Mouse (Mus musculus): ENCODE measurements around the gene Pip5k1b. TPM values are rescaled to one million over a fixed set of nuclear protein-coding genes. Genes with fewer than 3 reads are reported as not detected.

Gene Pip5k1b
- polyA plus RNA-seq, 1 experiment from 2014 or later, result 10.9 TPM

- Histone ChIP-seq H3K4me2 (ENCODE audit: low read length) (no peak overlapping the region), H3K36me3 (ENCODE audit: control insufficient read depth, insufficient read depth, low read length) (no peaks in the 10 kb centered on the region), H3K9ac (ENCODE audit: low read length) (no peak overlapping the region), H3K27me3 (ENCODE audit: control insufficient read depth, insufficient read depth, low read length) (no peaks in the 10 kb centered on the region), H3K4me1 (ENCODE audit: control insufficient read depth in 2 of 2, insufficient read depth in 2 of 2, low read length in 2 of 2) (peaks cover 6% of the 10 kb centered on the region in 2 experiments; a peak in 3 of 4 replicates), H3K4me3 (ENCODE audit: control insufficient read depth in 1 of 2, insufficient read depth in 1 of 2, low read depth in 1 of 2, low read length in 2 of 2) (no peak overlapping the region), H3K9me3 (ENCODE audit: control insufficient read depth, low read length) (no peaks in the 10 kb centered on the region), H3K27ac (replicated peaks in 1 of 2; ENCODE audit: control insufficient read depth in 1 of 2, insufficient read depth in 1 of 2, low read depth in 2 of 2, low read length in 2 of 2) (no peak overlapping the region)
- no peak for ATAC-seq (ENCODE audit: insufficient number of reproducible peaks, insufficient read depth, low FRiP score, low read depth)
- WGBS, result 58% methylated on average over 1 of the region's 1 CpGs
Observed at GRCm38 (mm10) chr19:24326969-24327368, 228.7 kb downstream of the Pip5k1b start.

- Histone ChIP-seq H3K4me2 (ENCODE audit: low read length) (no peak overlapping the region), H3K9me3 (ENCODE audit: control insufficient read depth, low read length) (no peaks in the 10 kb centered on the region), H3K27ac (replicated peaks in 1 of 2; ENCODE audit: control insufficient read depth in 1 of 2, insufficient read depth in 1 of 2, low read depth in 2 of 2, low read length in 2 of 2) (no peak overlapping the region), H3K9ac (ENCODE audit: low read length) (no peak overlapping the region), H3K4me3 (ENCODE audit: control insufficient read depth in 1 of 2, insufficient read depth in 1 of 2, low read depth in 1 of 2, low read length in 2 of 2) (no peak overlapping the region), H3K27me3 (ENCODE audit: control insufficient read depth, insufficient read depth, low read length) (no peaks in the 10 kb centered on the region), H3K36me3 (ENCODE audit: control insufficient read depth, insufficient read depth, low read length) (no peaks in the 10 kb centered on the region), H3K4me1 (ENCODE audit: control insufficient read depth in 2 of 2, insufficient read depth in 2 of 2, low read length in 2 of 2) (peaks cover 12% of the 10 kb centered on the region in 2 experiments; a peak in 3 of 4 replicates)
- WGBS, result 72% methylated on average over 6 of the region's 6 CpGs
- ATAC-seq (ENCODE audit: insufficient number of reproducible peaks, insufficient read depth, low FRiP score, low read depth), result no peak
Observed at GRCm38 (mm10) chr19:24325692-24326091, 230.0 kb downstream of the Pip5k1b start.

GRCm38 (mm10) chr19:24323841-24324613, 231.6 kb downstream of the Pip5k1b start:
- no peak overlapping the region; a peak in 1 of 4 replicates for H3K27ac ChIP-seq (replicated peaks in 1 of 2; ENCODE audit: control insufficient read depth in 1 of 2, insufficient read depth in 1 of 2, low read depth in 2 of 2, low read length in 2 of 2)

GRCm38 (mm10) chr19:24321900-24322311, 233.8 kb downstream of the Pip5k1b start:
- no peak for ATAC-seq (ENCODE audit: insufficient number of reproducible peaks, insufficient read depth, low FRiP score, low read depth)

More at GRCm38 (mm10) chr19:24323841-24324613, 231.6 kb downstream of the Pip5k1b start:
- 59% methylated on average over 10 of the region's 10 CpGs for WGBS
- Histone ChIP-seq H3K4me1 (ENCODE audit: control insufficient read depth in 2 of 2, insufficient read depth in 2 of 2, low read length in 2 of 2) (peaks cover 12% of the 10 kb centered on the region in 2 experiments; a peak in 3 of 4 replicates), H3K9ac (ENCODE audit: low read length) (0 out of 2 replicates have a peak overlapping the region, but pooled peaks have one; percentile 3), H3K4me2 (ENCODE audit: low read length) (no peak overlapping the region), H3K27me3 (ENCODE audit: control insufficient read depth, insufficient read depth, low read length) (no peaks in the 10 kb centered on the region), H3K4me3 (ENCODE audit: control insufficient read depth in 1 of 2, insufficient read depth in 1 of 2, low read depth in 1 of 2, low read length in 2 of 2) (no peak overlapping the region), H3K36me3 (ENCODE audit: control insufficient read depth, insufficient read depth, low read length) (no peaks in the 10 kb centered on the region), H3K9me3 (ENCODE audit: control insufficient read depth, low read length) (no peaks in the 10 kb centered on the region)
- ATAC-seq (ENCODE audit: insufficient number of reproducible peaks, insufficient read depth, low FRiP score, low read depth), result no peak

GRCm38 (mm10) chr19:24321211-24321899, 234.3 kb downstream of the Pip5k1b start:
- peaks cover 19 to 23% of the 10 kb centered on the region in 2 experiments for H3K4me1 ChIP-seq (ENCODE audit: control insufficient read depth in 2 of 2, insufficient read depth in 2 of 2, low read length in 2 of 2)
- H3K27ac ChIP-seq (replicated peaks in 1 of 2; ENCODE audit: control insufficient read depth in 1 of 2, insufficient read depth in 1 of 2, low read depth in 2 of 2, low read length in 2 of 2), result peak overlapping the region; percentile 55 to 65
- H3K4me2 ChIP-seq (ENCODE audit: low read length), result no peak overlapping the region
- H3K4me3 ChIP-seq (ENCODE audit: control insufficient read depth in 1 of 2, insufficient read depth in 1 of 2, low read depth in 1 of 2, low read length in 2 of 2), result no peak overlapping the region
- H3K36me3 ChIP-seq (ENCODE audit: control insufficient read depth, insufficient read depth, low read length), result no peaks in the 10 kb centered on the region
- H3K9ac ChIP-seq (ENCODE audit: low read length), result no peak overlapping the region
- WGBS, result 78% methylated on average over 6 of the region's 6 CpGs
- H3K27me3 ChIP-seq (ENCODE audit: control insufficient read depth, insufficient read depth, low read length), result no peaks in the 10 kb centered on the region
- H3K9me3 ChIP-seq (ENCODE audit: control insufficient read depth, low read length), result no peaks in the 10 kb centered on the region
- no peak for ATAC-seq (ENCODE audit: insufficient number of reproducible peaks, insufficient read depth, low FRiP score, low read depth)

More at GRCm38 (mm10) chr19:24321900-24322311, 233.8 kb downstream of the Pip5k1b start:
- Histone ChIP-seq H3K9ac (ENCODE audit: low read length) (no peak overlapping the region), H3K4me1 (ENCODE audit: control insufficient read depth in 2 of 2, insufficient read depth in 2 of 2, low read length in 2 of 2) (peaks cover 17 to 18% of the 10 kb centered on the region in 2 experiments; a peak in 3 of 4 replicates), H3K36me3 (ENCODE audit: control insufficient read depth, insufficient read depth, low read length) (no peaks in the 10 kb centered on the region), H3K27ac (replicated peaks in 1 of 2; ENCODE audit: control insufficient read depth in 1 of 2, insufficient read depth in 1 of 2, low read depth in 2 of 2, low read length in 2 of 2) (peak overlapping the region; percentile 55 to 65), H3K4me3 (ENCODE audit: control insufficient read depth in 1 of 2, insufficient read depth in 1 of 2, low read depth in 1 of 2, low read length in 2 of 2) (no peak overlapping the region), H3K27me3 (ENCODE audit: control insufficient read depth, insufficient read depth, low read length) (no peaks in the 10 kb centered on the region), H3K9me3 (ENCODE audit: control insufficient read depth, low read length) (no peaks in the 10 kb centered on the region), H3K4me2 (ENCODE audit: low read length) (no peak overlapping the region)
- WGBS, result 59% methylated on average over 8 of the region's 8 CpGs

- H3K4me1 ChIP-seq (ENCODE audit: control insufficient read depth in 2 of 2, insufficient read depth in 2 of 2, low read length in 2 of 2), result peaks cover 21 to 32% of the 10 kb centered on the region in 2 experiments
- H3K9ac ChIP-seq (ENCODE audit: low read length), result no peak overlapping the region
- 78% methylated on average over 10 of the region's 10 CpGs for WGBS
- ATAC-seq (ENCODE audit: insufficient number of reproducible peaks, insufficient read depth, low FRiP score, low read depth), result no peak
- H3K36me3 ChIP-seq (ENCODE audit: control insufficient read depth, insufficient read depth, low read length), result no peaks in the 10 kb centered on the region
- H3K27ac ChIP-seq (replicated peaks in 1 of 2; ENCODE audit: control insufficient read depth in 1 of 2, insufficient read depth in 1 of 2, low read depth in 2 of 2, low read length in 2 of 2), result no peak overlapping the region
- H3K27me3 ChIP-seq (ENCODE audit: control insufficient read depth, insufficient read depth, low read length), result no peaks in the 10 kb centered on the region
- H3K4me3 ChIP-seq (ENCODE audit: control insufficient read depth in 1 of 2, insufficient read depth in 1 of 2, low read depth in 1 of 2, low read length in 2 of 2), result no peak overlapping the region
- H3K9me3 ChIP-seq (ENCODE audit: control insufficient read depth, low read length), result no peaks in the 10 kb centered on the region
- H3K4me2 ChIP-seq (ENCODE audit: low read length), result no peak overlapping the region
Observed at GRCm38 (mm10) chr19:24318172-24318571, 237.5 kb downstream of the Pip5k1b start.

GRCm38 (mm10) chr19:24317731-24318130, 237.9 kb downstream of the Pip5k1b start:
- H3K9ac ChIP-seq (ENCODE audit: low read length), result no peak overlapping the region
- H3K4me3 ChIP-seq (ENCODE audit: control insufficient read depth in 1 of 2, insufficient read depth in 1 of 2, low read depth in 1 of 2, low read length in 2 of 2), result no peak overlapping the region
- H3K27ac ChIP-seq (replicated peaks in 1 of 2; ENCODE audit: control insufficient read depth in 1 of 2, insufficient read depth in 1 of 2, low read depth in 2 of 2, low read length in 2 of 2), result 0 out of 4 replicates have a peak overlapping the region, but pooled peaks of 1 of the 2 experiments have one; percentile 24
- H3K36me3 ChIP-seq (ENCODE audit: control insufficient read depth, insufficient read depth, low read length), result no peaks in the 10 kb centered on the region
- H3K27me3 ChIP-seq (ENCODE audit: control insufficient read depth, insufficient read depth, low read length), result no peaks in the 10 kb centered on the region
- no peaks in the 10 kb centered on the region for H3K9me3 ChIP-seq (ENCODE audit: control insufficient read depth, low read length)
- 90% methylated on average over 2 of the region's 2 CpGs for WGBS
- ATAC-seq (ENCODE audit: insufficient number of reproducible peaks, insufficient read depth, low FRiP score, low read depth), result no peak
- H3K4me2 ChIP-seq (ENCODE audit: low read length), result no peak overlapping the region
- peaks cover 21 to 32% of the 10 kb centered on the region in 2 experiments for H3K4me1 ChIP-seq (ENCODE audit: control insufficient read depth in 2 of 2, insufficient read depth in 2 of 2, low read length in 2 of 2)

Data from heart, embryonic 14.5 days (tissue).